Mouse (Mus musculus) lung, adult 2 months (tissue): ENCODE data around the gene Gpc6.

Source experiments
- CTCF ChIP-seq: fragments of 200-500 bp; IDR thresholded peaks from 2 replicates; pipeline ENCODE4 v1.5.1; 2011; ENCODE audit warnings: mild to moderate bottlenecking, low read length, control low read depth; ENCODE audit not compliant: insufficient read depth
- POLR2A ChIP-seq: fragments of 200-500 bp; IDR thresholded peaks from 2 replicates; pipeline ENCODE4 v1.6.1; 2011; ENCODE audit warnings: low read depth, mild to moderate bottlenecking, control low read depth, low read length, borderline replicate concordance; ENCODE audit errors: extremely low read depth

DNA sequence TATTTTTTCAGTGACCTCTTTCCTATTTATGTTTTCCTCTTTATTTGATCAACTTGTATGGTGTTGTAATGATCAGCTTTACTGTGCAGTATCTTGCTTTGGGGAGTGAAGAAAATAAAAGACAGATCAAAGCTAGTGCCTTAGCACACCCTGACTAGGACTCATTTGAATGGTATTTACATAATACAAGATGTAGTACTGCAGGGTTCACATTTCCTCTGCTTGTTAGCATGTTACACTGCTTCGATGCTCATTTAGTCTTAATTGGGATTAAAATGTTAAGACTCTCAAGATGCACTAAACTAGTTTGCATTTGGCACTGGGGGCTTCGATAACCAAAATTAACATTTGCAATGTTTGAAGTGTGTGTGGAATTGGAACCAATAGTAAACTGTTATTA, 803.6 kb downstream of the Gpc6 start:
- TF ChIP-seq CTCF = no peak
- TF ChIP-seq POLR2A = no peak
